Mouse (Mus musculus) embryonic facial prominence, embryonic 14.5 days (tissue): ENCODE measurements around the gene Gm10256. TPM values are rescaled to one million over a fixed set of nuclear protein-coding genes. Genes with fewer than 3 reads are reported as not detected.
"Not testable (repeated sequence)": the region's sequence is repeated elsewhere in the genome, so short reads cannot be mapped to it uniquely, and the experiment has no call there.

Source experiments
- ATAC-seq: fragments of 200-750 bp; cut with Nextera tagmentation; 2 replicates; pipeline ENCODE4 v1.8.0; 2017; ENCODE audit warnings: low read depth, moderate number of reproducible peaks, moderate TSS enrichment
- DNase-seq: peaks from one replicate; pipeline ENCODE4 v3.0.0-alpha.2; 2015; ENCODE audit warnings: low spot score
- H3K27ac ChIP-seq: fragments of 300-500 bp; sonication (generic); replicated peaks from 2 replicates; pipeline ENCODE4 v1.5.1; 2014; ENCODE audit warnings: low read depth, mild to moderate bottlenecking, low read length, moderate library complexity
- H3K27me3 ChIP-seq: fragments of 300-500 bp; sonication (generic); replicated peaks from 2 replicates; pipeline ENCODE4 v1.6.1; 2014; ENCODE audit warnings: low read length; ENCODE audit not compliant: control insufficient read depth, insufficient read depth
- H3K36me3 ChIP-seq: fragments of 300-500 bp; sonication (generic); 2 replicates; pipeline ENCODE4 v1.6.1; 2014; ENCODE audit warnings: low read length, mixed read lengths; ENCODE audit not compliant: control insufficient read depth, insufficient read depth
- H3K4me1 ChIP-seq: fragments of 300-500 bp; sonication (generic); 2 replicates; pipeline ENCODE4 v1.6.1; 2014; ENCODE audit warnings: antibody characterized with exemption, low read length; ENCODE audit not compliant: control insufficient read depth, insufficient read depth
- H3K4me2 ChIP-seq: fragments of 300-500 bp; sonication (generic); 2 replicates; pipeline ENCODE4 v1.6.1; 2014; ENCODE audit warnings: low read depth, mild to moderate bottlenecking, low read length, moderate library complexity, mixed read lengths
- H3K4me3 ChIP-seq: fragments of 300-500 bp; sonication (generic); 2 replicates; pipeline ENCODE4 v1.5.1; 2014; ENCODE audit warnings: low read depth, mild to moderate bottlenecking, low read length
- H3K9ac ChIP-seq: fragments of 300-500 bp; sonication (generic); 2 replicates; pipeline ENCODE4 v1.6.1; 2014; ENCODE audit warnings: low read depth, mild to moderate bottlenecking, low read length, moderate library complexity, mixed read lengths
- H3K9me3 ChIP-seq: fragments of 300-500 bp; sonication (generic); 2 replicates; pipeline ENCODE4 v1.6.1; 2016; ENCODE audit warnings: low read length; ENCODE audit not compliant: control insufficient read depth
- WGBS: fragments of 180-500 bp; shearing (Covaris S2); extraction: QIAGEN DNeasy Blood & Tissue Kit; methylation state at CpG from one replicate; pipeline ENCODE4 v1.1.7; 2014; 5-methylcytosine and 5-hydroxymethylcytosine counted together
- polyA plus RNA-seq: library from polyadenylated mRNA; unstranded; fragments of >200 nt; fragmentation: Nextera tagmentation; extraction: Ambion mirVana; gene quantifications from 2 replicates; pipeline ENCODE4 v1.2.1, GENCODE M21; 2014

Gm10256 gene
- polyA plus RNA-seq = not detected in 2 replicates

GRCm38 (mm10) chrY:2830380-2830779 is at the start of gene Gm10256, which contains the start of gene Rbmy:
Gene Gm10256 (plus strand): TSS chrY:2830699.
Gene Rbmy (plus strand): TSS chrY:2830680.
- H3K4me3 ChIP-seq, H3K4me2 ChIP-seq, H3K9ac ChIP-seq, DNase-seq, H3K27ac ChIP-seq, H3K27me3 ChIP-seq, H3K9me3 ChIP-seq, ATAC-seq, H3K36me3 ChIP-seq, H3K4me1 ChIP-seq: not testable (repeated sequence)
- WGBS = no CpG with 5 or more reads among the region's 9 CpGs

DNA sequence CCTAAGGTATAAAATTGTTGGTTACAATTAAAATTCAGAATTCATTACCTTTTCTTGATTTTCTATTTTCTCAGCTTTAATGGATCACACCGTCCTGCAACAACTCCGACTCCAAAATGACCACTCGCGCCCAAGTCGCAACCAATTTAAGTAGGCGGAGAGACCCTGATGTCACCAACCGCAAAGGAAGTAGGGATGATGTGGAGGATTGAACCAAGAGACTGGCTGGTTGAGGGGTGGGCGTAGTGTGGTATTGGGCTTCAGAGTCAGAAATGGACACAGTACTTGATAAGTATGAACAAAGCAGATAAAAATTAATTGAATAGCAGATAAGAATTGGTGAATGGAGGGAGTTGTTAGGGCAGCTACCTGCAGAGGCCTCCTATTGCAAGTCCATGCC is 34.4 kb upstream of the Gm10256 start, which contains the start of gene Gm4064:
Gene Gm4064, minus strand, starts transcription at position 101 of the 400 bp plus-strand sequence.
- H3K27me3 ChIP-seq, H3K4me3 ChIP-seq, H3K9ac ChIP-seq, DNase-seq, H3K27ac ChIP-seq, H3K4me2 ChIP-seq, H3K9me3 ChIP-seq, ATAC-seq, H3K36me3 ChIP-seq, H3K4me1 ChIP-seq: not testable (repeated sequence)
- no CpG with 5 or more reads among the region's 8 CpGs for WGBS

- H3K9ac ChIP-seq, DNase-seq, H3K27me3 ChIP-seq, H3K4me2 ChIP-seq, ATAC-seq, H3K27ac ChIP-seq, H3K4me1 ChIP-seq, H3K4me3 ChIP-seq, H3K36me3 ChIP-seq, H3K9me3 ChIP-seq: not testable (repeated sequence)
- WGBS = no CpG with 5 or more reads among the region's 9 CpGs
Observed at GRCm38 (mm10) chrY:2900689-2901088, 70.2 kb downstream of the Gm10256 start, which contains the start of gene Gm10352. Gene Gm10352 (plus strand): TSS chrY:2900989.

Other genes starting within 250 kb of the Gm10256 start
- gene H2al2c, start 231.6 kb upstream of the Gm10256 start, polyA plus RNA-seq = not detected in 2 replicates
- not detected in 2 replicates for gene Sry, start 167.0 kb upstream of the Gm10256 start, polyA plus RNA-seq
- not detected in 2 replicates for gene H2al2b, start 110.0 kb upstream of the Gm10256 start, polyA plus RNA-seq
- not detected in 2 replicates for gene Gm4064, start 34.5 kb upstream of the Gm10256 start, polyA plus RNA-seq
- gene Rbmy, start within 50 bp of the Gm10256 start, polyA plus RNA-seq = not detected in 2 replicates
- not detected in 2 replicates for gene Gm10352, start 70.3 kb downstream of the Gm10256 start, polyA plus RNA-seq
- not detected in 2 replicates for gene Gm29289, start 101.9 kb downstream of the Gm10256 start, polyA plus RNA-seq